In genomic region chr5:128904113-128904512, GRCm38 (mm10) we compare ENCODE assay signal across 10 mouse cellular contexts. TPM values are rescaled to one million over a fixed set of nuclear protein-coding genes. Genes with fewer than 3 reads are reported as not detected.
DNase-seq lines count a peak whose midpoint lies in the region; ATAC-seq lines count a peak whose summit lies in the region.
"Had no signal": no experiment of that assay in that cellular context is flagged by ENCODE, and none has a peak within 500 bp of the region (broad histone marks: within the 10 kb centered on the region; RNA-seq: fewer than 3 reads in every experiment).

No protein-coding gene starts in this region.

- no peaks in the 10 kb centered on the region for H3K27me3 ChIP-seq in midbrain, embryonic 16.5 days (ENCODE audit: control insufficient read depth, insufficient read depth, low read depth, low read length)

- ATAC-seq in frontal cortex, adult (ENCODE audit: low TSS enrichment): 0 out of 2 replicates have a peak, but pooled peaks have one; percentile 7
- peak; percentile 44; the same call in 1 of the 2 replicates for ATAC-seq in midbrain, embryonic 16.5 days

- peaks cover 15% of the 10 kb centered on the region for H3K4me1 ChIP-seq in midbrain, embryonic 16.5 days (ENCODE audit: control insufficient read depth, insufficient read depth, low read length)

- H3K27ac ChIP-seq in midbrain, embryonic 16.5 days (ENCODE audit: low read length): peak overlapping the region; percentile 5; the same call in 1 of the 2 replicates

- no peak for DNase-seq in frontal cortex, adult 2 months (ENCODE audit: extremely low spot score in 1 of 2, low spot score in 1 of 2)
- peak; percentile 81 for DNase-seq in ES-CJ7 (ENCODE audit: low read depth, low spot score)
- DNase-seq in embryo, embryonic 9.5 days (ENCODE audit: extremely low spot score): peak; percentile 10
- DNase-seq in liver: no peak
- no peak for DNase-seq in adipocyte (ENCODE audit: low spot score)
- no peak for DNase-seq in kidney, postnatal 36 days
- DNase-seq: kidney, postnatal 14 days; lung, postnatal 36 days had no signal

- no peak overlapping the region for H3K4me2 ChIP-seq in midbrain, embryonic 16.5 days (ENCODE audit: low read length)

- H3K36me3 ChIP-seq in midbrain, embryonic 16.5 days (ENCODE audit: control insufficient read depth, insufficient read depth, low read length): no peaks in the 10 kb centered on the region

- no peaks in the 10 kb centered on the region for H3K9me3 ChIP-seq in midbrain, embryonic 16.5 days (replicated peaks; ENCODE audit: control insufficient read depth, low read length, poor library complexity, severe bottlenecking)

- no peak overlapping the region for H3K4me3 ChIP-seq in midbrain, embryonic 16.5 days (ENCODE audit: low read depth, low read length)

- H3K9ac ChIP-seq in midbrain, embryonic 16.5 days (ENCODE audit: low read depth, low read length): no peak overlapping the region

- 13% methylated on average over 5 of the region's 5 CpGs for WGBS in midbrain, embryonic 16.5 days

RNA-seq across cellular contexts. Expression of gene Rimbp2, which starts 49.2 kb away (rescaled TPM):
- 100 and 102 TPM in 2 replicates for polyA plus RNA-seq in frontal cortex, adult 2 months (2012; rRNA removed)
- polyA plus RNA-seq in midbrain, embryonic 16.5 days (2015; fragmentation: Nextera tagmentation; extraction: Ambion mirVana): 6.2 and 6.8 TPM in 2 replicates

Comparison
In these comparisons a context has a peak if more than half of its experiments do, and no peak if none do; other contexts are left out.
1. DNase-seq: peak in ES-CJ7 (single experiment) and embryo, embryonic 9.5 days (single experiment); none in frontal cortex, adult 2 months (0 of 2), liver (single experiment), adipocyte (single experiment) and kidney, postnatal 36 days (0 of 2).
2. RNA of gene Rimbp2, which starts 49.2 kb away (polyA plus RNA-seq): 100 to 102 TPM in frontal cortex, adult 2 months; 6.2 to 6.8 TPM in midbrain, embryonic 16.5 days; every median in the first group is over 10 times any median in the second.